In the genomic region with DNA sequence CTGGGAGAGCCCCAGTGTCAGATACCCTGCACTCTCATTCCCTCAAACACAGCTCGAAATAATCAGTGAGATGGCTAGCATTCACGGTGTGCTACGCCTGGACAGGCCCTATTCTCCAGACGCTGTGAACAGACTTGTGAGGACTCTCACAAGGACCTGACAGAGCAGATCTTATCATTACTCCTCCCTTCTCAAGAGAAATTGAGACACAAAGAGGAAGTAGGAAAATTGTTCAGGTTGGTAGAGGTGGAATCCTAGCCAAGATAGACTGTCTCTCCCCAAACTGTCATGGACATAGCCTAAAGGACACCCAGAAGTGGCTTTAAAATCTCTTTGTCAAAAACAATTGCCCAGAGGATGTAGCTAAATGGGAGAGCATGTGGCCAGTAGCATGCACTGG, we compare ENCODE assay signal across 19 mouse cellular contexts. TPM values are rescaled to one million over a fixed set of nuclear protein-coding genes. Genes with fewer than 3 reads are reported as not detected.
DNase-seq lines count a peak whose midpoint lies in the region; ATAC-seq and TF ChIP-seq lines count a peak whose summit lies in the region.
"Had no signal": no experiment of that assay in that cellular context is flagged by ENCODE, and none has a peak within 500 bp of the region (broad histone marks: within the 10 kb centered on the region; RNA-seq: fewer than 3 reads in every experiment).

No protein-coding gene starts in this region.

- H3K79me2 ChIP-seq in CH12.LX (replicated peaks; ENCODE audit: control insufficient read depth, extremely low read depth, insufficient read depth, poor library complexity, severe bottlenecking) (no peaks in the 10 kb centered on the region), MEL (ENCODE audit: control insufficient read depth, insufficient read depth, low read length, poor library complexity) (no peaks in the 10 kb centered on the region)

- no peaks in the 10 kb centered on the region for H3K36me3 ChIP-seq in midbrain, embryonic 10.5 days
- no peaks in the 10 kb centered on the region for H3K36me3 ChIP-seq in midbrain, embryonic 16.5 days (ENCODE audit: control insufficient read depth, insufficient read depth, low read length)
- no peaks in the 10 kb centered on the region for H3K36me3 ChIP-seq in CH12.LX (replicated peaks in 1 of 2; ENCODE audit: control insufficient read depth in 1 of 2, insufficient read depth in 1 of 2, low read length in 1 of 2)
- H3K36me3 ChIP-seq in MEL (ENCODE audit: control insufficient read depth in 1 of 2, insufficient read depth in 2 of 2, low read length in 2 of 2): peaks cover 0 to 4% of the 10 kb centered on the region in 2 experiments; a peak in 2 of 4 replicates
- no peaks in the 10 kb centered on the region for H3K36me3 ChIP-seq in midbrain, embryonic 15.5 days (replicated peaks)
- H3K36me3 ChIP-seq: embryonic facial prominence, embryonic 10.5 days; G1E; hindbrain, embryonic 15.5 days had no signal

- dilution Hi-C loops in CH12.LX (cut with MboI; ENCODE audit: extremely low pct_ligation_motif_present, extremely low pct_unique_long_range_greater_than_20kb, low sequenced_read_pairs): no loop called here

- no peak overlapping the region for H3K4me3 ChIP-seq in midbrain, embryonic 10.5 days
- H3K4me3 ChIP-seq in midbrain, embryonic 16.5 days (ENCODE audit: low read depth, low read length): no peak overlapping the region
- H3K4me3 ChIP-seq in CH12.LX (replicated peaks in 1 of 3; ENCODE audit: low read depth in 2 of 3, low read length in 2 of 3, poor library complexity in 1 of 3) (no peak overlapping the region), MEL (ENCODE audit: control insufficient read depth in 1 of 2, insufficient read depth in 1 of 2, low read depth in 2 of 2, low read length in 2 of 2) (peak overlapping the region in 1 of 2 experiments; percentile 28; a peak in 1 of 4 replicates)
- no peak overlapping the region for H3K4me3 ChIP-seq in midbrain, embryonic 15.5 days
- H3K4me3 ChIP-seq: embryonic facial prominence, embryonic 10.5 days; hindbrain, embryonic 15.5 days had no signal

- TF ChIP-seq RAD21 in CH12.LX (IDR thresholded peaks at IDR 0.05; ENCODE audit: low read depth, low read length) (no peak), MEL (IDR thresholded peaks at IDR 0.05; ENCODE audit: low read depth, low read length) (no peak)

- DNase-seq in midbrain, embryonic 10.5 days (ENCODE audit: low spot score): no peak
- DNase-seq in CH12.LX (ENCODE audit: extremely low read depth) (peak; percentile 13), MEL (ENCODE audit: low read depth, low spot score) (peak; percentile 63)
- DNase-seq in ovary, postnatal 14 days (ENCODE audit: low spot score): no peak
- DNase-seq: adrenal gland, adult 2 months; adrenal gland, postnatal 25 days; cerebellum, adult 2 months; cerebellum, postnatal 10 days; gastrocnemius, postnatal 36 days; heart, adult 11 months; heart, postnatal 10 days; heart, postnatal 4 days had no signal

- no peaks in the 10 kb centered on the region for H3K9me3 ChIP-seq in midbrain, embryonic 10.5 days (replicated peaks)
- H3K9me3 ChIP-seq in midbrain, embryonic 16.5 days (replicated peaks; ENCODE audit: control insufficient read depth, low read length, poor library complexity, severe bottlenecking): no peaks in the 10 kb centered on the region
- H3K9me3 ChIP-seq in CH12.LX (replicated peaks; ENCODE audit: low read length): no peaks in the 10 kb centered on the region
- no peaks in the 10 kb centered on the region for H3K9me3 ChIP-seq in MEL (replicated peaks; ENCODE audit: insufficient read depth, low read length)
- no peaks in the 10 kb centered on the region for H3K9me3 ChIP-seq in midbrain, embryonic 15.5 days
- H3K9me3 ChIP-seq: embryonic facial prominence, embryonic 10.5 days; G1E; hindbrain, embryonic 15.5 days had no signal

- H3K9ac ChIP-seq in midbrain, embryonic 16.5 days (ENCODE audit: low read depth, low read length): no peak overlapping the region
- H3K9ac ChIP-seq in CH12.LX (ENCODE audit: insufficient read depth, low read depth): no peak overlapping the region
- no peak overlapping the region for H3K9ac ChIP-seq in MEL (ENCODE audit: control insufficient read depth, low read depth, low read length, poor library complexity, severe bottlenecking)
- no peak overlapping the region for H3K9ac ChIP-seq in midbrain, embryonic 15.5 days
- H3K9ac ChIP-seq: hindbrain, embryonic 15.5 days had no signal

- TF ChIP-seq EP300 in CH12.LX (IDR thresholded peaks at IDR 0.05; ENCODE audit: low read length) (no peak), MEL (IDR thresholded peaks at IDR 0.05; ENCODE audit: low read depth in 1 of 2, low read length in 2 of 2) (peak in 1 of 2 experiments; percentile 60; a peak in 3 of 4 replicates)

- H3K4me2 ChIP-seq in midbrain, embryonic 16.5 days (ENCODE audit: low read length): no peak overlapping the region
- H3K4me2 ChIP-seq in CH12.LX (ENCODE audit: insufficient read depth, low read depth, poor library complexity, severe bottlenecking): no peak overlapping the region
- no peak overlapping the region for H3K4me2 ChIP-seq in midbrain, embryonic 15.5 days
- H3K4me2 ChIP-seq: hindbrain, embryonic 15.5 days had no signal

- 41% methylated on average over 4 of the region's 4 CpGs for WGBS in midbrain, embryonic 10.5 days
- 16% methylated on average over 4 of the region's 4 CpGs for WGBS in midbrain, embryonic 16.5 days
- WGBS in midbrain, embryonic 15.5 days: 21% methylated on average over 4 of the region's 4 CpGs

- H3K27me3 ChIP-seq in midbrain, embryonic 10.5 days (ENCODE audit: low read depth, poor library complexity, severe bottlenecking): peaks cover 53% of the 10 kb centered on the region
- H3K27me3 ChIP-seq in midbrain, embryonic 16.5 days (ENCODE audit: control insufficient read depth, insufficient read depth, low read depth, low read length): no peaks in the 10 kb centered on the region
- H3K27me3 ChIP-seq in CH12.LX (replicated peaks) (peaks cover 1% of the 10 kb centered on the region), MEL (ENCODE audit: control insufficient read depth in 1 of 2, insufficient read depth in 2 of 2, low read length in 2 of 2) (peaks cover 0 to 4% of the 10 kb centered on the region in 2 experiments; a peak in 2 of 4 replicates)
- H3K27me3 ChIP-seq in midbrain, embryonic 15.5 days (replicated peaks): no peaks in the 10 kb centered on the region
- H3K27me3 ChIP-seq: hindbrain, embryonic 15.5 days had no signal

- in situ Hi-C loops in CH12.LX (cut with MboI; ENCODE audit: low pct_ligation_motif_present, low pct_unique_long_range_greater_than_20kb, low sequenced_read_pairs): no loop called here

- H3K27ac ChIP-seq in midbrain, embryonic 10.5 days (replicated peaks): 0 out of 2 replicates have a peak overlapping the region, but pooled peaks have one; percentile 52
- H3K27ac ChIP-seq in midbrain, embryonic 16.5 days (ENCODE audit: low read length): no peak overlapping the region
- H3K27ac ChIP-seq in CH12.LX (ENCODE audit: insufficient read depth, low read depth) (no peak overlapping the region), MEL (ENCODE audit: control insufficient read depth, low read depth, low read length) (no peak overlapping the region)
- peak overlapping the region; percentile 20; the same call in 1 of the 2 replicates for H3K27ac ChIP-seq in midbrain, embryonic 15.5 days
- H3K27ac ChIP-seq: hindbrain, embryonic 15.5 days had no signal

- TF ChIP-seq CTCF in CH12.LX (conservative IDR thresholded peaks at IDR 0.05 in 1 of 2, IDR thresholded peaks at IDR 0.05 in 1 of 2; ENCODE audit: low read depth in 2 of 2, low read length in 2 of 2): no peak
- TF ChIP-seq CTCF in MEL (IDR thresholded peaks at IDR 0.05 in 2 of 3, conservative IDR thresholded peaks at IDR 0.05 in 1 of 3; ENCODE audit: control insufficient read depth in 1 of 3, insufficient read depth in 1 of 3, low read depth in 2 of 3, low read length in 3 of 3, poor library complexity in 1 of 3, severe bottlenecking in 1 of 3): no peak

- TF ChIP-seq POLR2A in CH12.LX (IDR thresholded peaks at IDR 0.05; ENCODE audit: low read depth, low read length): no peak
- TF ChIP-seq POLR2A in MEL (IDR thresholded peaks at IDR 0.05; ENCODE audit: control insufficient read depth in 1 of 2, insufficient read depth in 1 of 2, low read depth in 1 of 2, low read length in 2 of 2, poor library complexity in 1 of 2): no peak

- no peak for ATAC-seq in midbrain, embryonic 16.5 days
- ATAC-seq in midbrain, embryonic 15.5 days (replicated peaks): no peak
- ATAC-seq: forebrain, embryonic 14.5 days; inflammation-experienced regulatory T-cells, adult 6 months had no signal

- peaks cover 47% of the 10 kb centered on the region for H3K4me1 ChIP-seq in midbrain, embryonic 10.5 days
- H3K4me1 ChIP-seq in midbrain, embryonic 16.5 days (ENCODE audit: control insufficient read depth, insufficient read depth, low read length): peaks cover 24% of the 10 kb centered on the region
- peaks cover 7 to 62% of the 10 kb centered on the region in 2 experiments for H3K4me1 ChIP-seq in CH12.LX (ENCODE audit: control insufficient read depth in 1 of 2, insufficient read depth in 2 of 2)
- H3K4me1 ChIP-seq in MEL (ENCODE audit: control insufficient read depth in 1 of 2, insufficient read depth in 2 of 2, low read length in 2 of 2): peaks cover 8 to 9% of the 10 kb centered on the region in 2 experiments
- peaks cover 34% of the 10 kb centered on the region for H3K4me1 ChIP-seq in midbrain, embryonic 15.5 days

TF ChIP-seq in CH12.LX, 34 proteins besides CTCF, POLR2A, EP300 and RAD21 (continues in another document):
- no peak for TF ChIP-seq CHD2 (IDR thresholded peaks at IDR 0.05; ENCODE audit: low read length)
- no peak for TF ChIP-seq MAFK (IDR thresholded peaks at IDR 0.05; ENCODE audit: insufficient replicate concordance, low read length)
- no peak for TF ChIP-seq JUN (IDR thresholded peaks at IDR 0.05; ENCODE audit: insufficient read depth, low read depth, low read length)
- no peak for TF ChIP-seq GABPA (IDR thresholded peaks at IDR 0.05; ENCODE audit: insufficient replicate concordance, low read depth, low read length)

TF ChIP-seq in MEL, 35 proteins besides CTCF, POLR2A, EP300 and RAD21 (continues in another document):
- 0 out of 2 replicates have a peak, but pooled peaks have one; percentile 24 for TF ChIP-seq TCF12 (IDR thresholded peaks at IDR 0.05; ENCODE audit: low read depth, low read length)
- TF ChIP-seq KAT2A (conservative IDR thresholded peaks at IDR 0.05; ENCODE audit: low read depth, low read length): no peak
- no peak for TF ChIP-seq MYB (IDR thresholded peaks at IDR 0.05; ENCODE audit: low read depth, low read length)
- TF ChIP-seq TBP (IDR thresholded peaks at IDR 0.05; ENCODE audit: low read depth, low read length): no peak

RNA-seq across cellular contexts. Expression of gene Scmh1, which starts 31.3 kb away (rescaled TPM):
- polyA plus RNA-seq in midbrain, embryonic 10.5 days (2016; fragmentation: Nextera tagmentation; extraction: Ambion mirVana): 36.8 and 46.9 TPM in 2 replicates
- polyA plus RNA-seq in midbrain, embryonic 16.5 days (2015; fragmentation: Nextera tagmentation; extraction: Ambion mirVana): 92.3 and 97.8 TPM in 2 replicates
- total RNA-seq in CH12.LX (2012; rRNA removed) (3.5 and 3.8 TPM in 2 replicates), CH12.LX (2014; rRNA removed) (1.6 and 3.2 TPM in 2 replicates), MEL (2012; rRNA removed) (6.0 and 7.5 TPM in 2 replicates)
- polyA plus RNA-seq in CH12.LX (2012; ENCODE audit: insufficient read length, low read depth) (19.2 and 24.0 TPM in 2 replicates), MEL (2012; ENCODE audit: insufficient read depth in 1 of 2, insufficient read length in 2 of 2, low read depth in 1 of 2, low replicate concordance in 2 of 2, missing spikeins in 1 of 2) (10 to 100 TPM in 1 of 2 experiments, not detected in 1; 66.8 TPM)
- 98.0 and 106 TPM in 2 replicates for polyA plus RNA-seq in midbrain, embryonic 15.5 days (2015; fragmentation: Nextera tagmentation; extraction: Ambion mirVana)
- polyA plus RNA-seq: G1E had no signal

Comparison
In these comparisons a context has a peak if more than half of its experiments do, and no peak if none do; other contexts are left out.
1. H3K27ac ChIP-seq: peak in midbrain, embryonic 10.5 days (single experiment) and midbrain, embryonic 15.5 days (single experiment); none in midbrain, embryonic 16.5 days (single experiment), CH12.LX (single experiment) and MEL (single experiment).
2. DNase-seq: peak in CH12.LX (single experiment) and MEL (single experiment); none in midbrain, embryonic 10.5 days (single experiment) and ovary, postnatal 14 days (single experiment).